Mouse (Mus musculus): ENCODE data around the gene Kif3b. TPM values are rescaled to one million over a fixed set of nuclear protein-coding genes. Genes with fewer than 3 reads are reported as not detected.

Gene Kif3b
- total RNA-seq, 1 experiment from 2014 or later: 13.2 TPM

DNA sequence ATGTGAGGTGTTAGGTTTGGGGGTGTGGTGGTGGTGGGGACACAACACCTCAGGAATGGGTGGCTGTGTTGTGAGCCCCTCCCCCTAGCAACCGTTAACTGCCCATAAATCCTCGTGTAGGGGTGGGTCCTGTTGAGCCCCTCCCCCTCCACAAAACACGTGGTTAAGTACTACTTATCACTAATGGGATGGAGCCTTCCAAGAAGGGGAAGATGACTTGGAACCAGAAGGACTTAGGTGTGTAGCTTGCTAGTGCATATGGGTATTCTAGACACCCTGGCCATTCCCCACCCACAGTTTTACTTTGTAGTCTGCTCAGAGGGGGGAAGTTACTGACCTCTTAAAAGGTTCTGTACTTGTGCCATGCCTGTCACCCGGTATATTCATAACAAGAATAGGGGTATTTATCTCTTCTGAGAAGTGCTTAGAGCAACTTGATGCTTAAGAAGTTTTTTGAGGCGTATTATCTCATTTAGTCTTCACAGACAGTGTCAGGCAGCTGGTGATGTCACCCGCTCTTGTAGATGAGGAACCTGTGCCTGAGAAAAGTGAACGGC is 1.2 kb downstream of the Kif3b start:
- ATAC-seq (replicated peaks; ENCODE audit: low read depth, poor library complexity, severe bottlenecking): peak; percentile 22

GRCm38 (mm10) chr2:153295196-153295595 is 4.0 kb downstream of the Kif3b start:
- no peak for ATAC-seq (replicated peaks; ENCODE audit: low read depth, poor library complexity, severe bottlenecking)

GRCm38 (mm10) chr2:153297771-153298170 is 6.6 kb downstream of the Kif3b start:
- no peak for ATAC-seq (replicated peaks; ENCODE audit: low read depth, poor library complexity, severe bottlenecking)

DNA sequence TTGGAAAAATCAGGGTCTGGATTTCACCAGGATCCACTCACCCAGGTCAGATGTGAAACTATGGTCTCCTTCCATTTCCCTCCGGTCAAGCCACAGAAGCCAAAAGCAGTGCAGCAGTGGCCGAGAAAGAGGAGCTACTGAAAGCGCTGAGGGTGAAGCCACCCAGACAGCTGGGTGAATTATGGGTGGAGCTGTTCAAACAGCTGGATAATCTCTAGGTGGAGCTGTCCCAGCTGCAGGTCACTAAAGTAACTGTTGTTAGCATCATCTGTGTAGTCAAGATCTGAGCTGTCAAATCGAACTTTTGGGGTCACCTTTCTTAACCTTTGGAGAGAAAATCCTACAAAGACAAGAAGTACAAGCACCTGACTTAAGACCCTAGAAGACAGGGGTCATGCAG is 7.2 kb downstream of the Kif3b start:
- ATAC-seq (replicated peaks; ENCODE audit: low read depth, poor library complexity, severe bottlenecking): 0 out of 2 replicates have a peak, but pooled peaks have one; percentile 33

DNA sequence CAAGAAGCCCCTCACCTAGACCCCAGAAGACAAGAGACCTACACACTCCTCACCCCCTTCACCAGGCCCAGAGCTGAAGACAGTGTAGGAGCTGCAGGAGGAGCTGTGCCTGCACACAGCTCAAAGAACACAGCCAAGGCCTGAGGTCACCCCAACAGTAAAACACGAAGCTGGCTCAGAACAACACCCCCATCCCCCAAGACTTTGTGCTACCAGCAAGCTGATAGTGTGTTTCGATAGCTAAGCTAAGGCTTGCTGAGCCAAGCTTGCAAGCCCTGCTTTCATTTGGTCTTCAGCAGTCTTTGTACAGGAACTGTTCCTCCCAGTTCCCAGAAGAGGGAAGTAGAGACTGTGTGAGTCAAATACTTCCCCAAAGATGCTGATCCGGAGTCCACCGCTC is 7.7 kb downstream of the Kif3b start:
- ATAC-seq (replicated peaks; ENCODE audit: low read depth, poor library complexity, severe bottlenecking): peak; percentile 93

DNA sequence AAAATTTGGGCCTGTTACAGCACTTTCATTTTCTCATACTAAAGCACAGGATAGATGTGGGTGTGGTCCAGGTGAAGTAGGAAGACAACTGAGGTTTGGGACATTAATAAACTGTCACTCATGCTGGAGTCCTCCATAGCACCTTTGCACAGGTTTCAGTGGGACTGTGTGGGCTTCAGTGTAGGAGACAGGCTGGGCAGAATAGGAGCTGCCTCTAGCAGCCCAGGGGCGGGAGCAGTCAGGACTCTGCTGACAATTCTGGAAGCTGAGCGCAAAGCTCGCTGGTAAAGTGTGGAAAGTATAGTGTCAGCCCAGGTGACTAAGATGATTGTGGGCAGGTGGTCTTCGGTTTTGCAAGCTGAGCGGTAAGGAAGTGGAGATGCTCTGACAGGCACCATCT is 9.9 kb downstream of the Kif3b start:
- ATAC-seq (replicated peaks; ENCODE audit: low read depth, poor library complexity, severe bottlenecking): no peak

GRCm38 (mm10) chr2:153305240-153305639 is 14.0 kb downstream of the Kif3b start:
- no peak for ATAC-seq (replicated peaks; ENCODE audit: low read depth, poor library complexity, severe bottlenecking)

- no peak for ATAC-seq (replicated peaks; ENCODE audit: low read depth, poor library complexity, severe bottlenecking)
These were observed 17.4 kb downstream of the Kif3b start for GRCm38 (mm10) chr2:153308586-153308985.

GRCm38 (mm10) chr2:153309106-153309505 is 17.9 kb downstream of the Kif3b start:
- no peak for ATAC-seq (replicated peaks; ENCODE audit: low read depth, poor library complexity, severe bottlenecking)

GRCm38 (mm10) chr2:153310228-153310627 is 19.0 kb downstream of the Kif3b start:
- ATAC-seq (replicated peaks; ENCODE audit: low read depth, poor library complexity, severe bottlenecking): no peak

- ATAC-seq (replicated peaks; ENCODE audit: low read depth, poor library complexity, severe bottlenecking): no peak
These were observed 21.7 kb downstream of the Kif3b start for GRCm38 (mm10) chr2:153312884-153313283.

GRCm38 (mm10) chr2:153318408-153318807 is 27.2 kb downstream of the Kif3b start:
- ATAC-seq (replicated peaks; ENCODE audit: low read depth, poor library complexity, severe bottlenecking): no peak

DNA sequence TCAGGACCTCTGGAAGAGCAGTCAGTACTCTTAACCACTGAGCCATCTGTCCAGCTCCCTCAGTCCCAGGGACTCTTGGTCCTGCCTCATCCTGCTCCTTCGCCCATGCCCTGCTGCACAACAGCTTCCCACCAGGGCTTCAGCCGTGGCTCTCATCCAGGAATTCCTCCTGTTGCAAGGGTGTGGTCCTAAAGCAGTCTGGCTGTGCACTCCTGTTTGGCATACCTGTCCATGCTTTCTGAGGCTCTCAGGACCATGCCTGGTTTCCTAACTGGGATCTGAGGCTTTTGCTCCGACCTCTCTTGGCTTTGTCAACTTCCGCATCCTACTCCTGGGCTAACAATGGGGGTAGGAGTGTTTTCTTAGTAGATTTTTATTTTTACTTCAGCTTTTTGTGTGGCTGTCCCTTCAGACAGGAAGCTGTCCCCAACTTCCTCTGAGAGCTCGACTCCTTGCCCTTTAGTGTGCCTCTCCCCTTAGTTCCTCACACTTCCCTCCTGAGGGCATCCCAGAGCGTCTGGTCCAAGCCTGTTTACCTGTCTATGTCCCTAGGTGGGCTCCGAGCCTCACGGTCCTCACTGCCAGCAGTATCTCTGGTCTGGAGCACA is 27.9 kb downstream of the Kif3b start:
- peak; percentile 95 for ATAC-seq (replicated peaks; ENCODE audit: low read depth, poor library complexity, severe bottlenecking)

GRCm38 (mm10) chr2:153325706-153326376 is 34.6 kb downstream of the Kif3b start:
- ATAC-seq (replicated peaks; ENCODE audit: low read depth, poor library complexity, severe bottlenecking): no peak

GRCm38 (mm10) chr2:153332271-153332670 is 41.1 kb downstream of the Kif3b start:
- ATAC-seq (replicated peaks; ENCODE audit: low read depth, poor library complexity, severe bottlenecking): no peak

GRCm38 (mm10) chr2:153332981-153333380 is 41.8 kb downstream of the Kif3b start:
- ATAC-seq (replicated peaks; ENCODE audit: low read depth, poor library complexity, severe bottlenecking): peak; percentile 46; the same call in 1 of the 2 replicates

DNA sequence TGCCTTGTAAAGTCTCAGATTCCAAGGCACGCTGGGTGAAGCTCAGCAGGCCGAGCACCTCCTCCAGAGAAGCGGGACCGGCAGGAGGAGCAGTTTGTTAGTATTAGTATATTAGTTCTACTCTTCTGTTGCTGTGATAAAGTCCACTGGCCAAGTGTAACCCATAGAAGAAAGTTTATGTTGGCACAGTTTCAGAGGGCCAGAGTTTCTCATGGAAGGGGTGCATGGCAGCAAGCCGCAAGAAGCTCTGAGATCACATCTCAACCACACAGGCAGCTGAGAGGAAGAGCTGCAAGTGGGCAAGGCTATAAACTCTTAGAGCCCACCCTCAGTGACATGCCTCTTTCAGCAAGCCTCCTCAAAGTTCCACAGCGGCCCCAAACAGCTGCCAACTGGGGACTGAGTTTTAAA is 42.6 kb downstream of the Kif3b start:
- no peak for ATAC-seq (replicated peaks; ENCODE audit: low read depth, poor library complexity, severe bottlenecking)

DNA sequence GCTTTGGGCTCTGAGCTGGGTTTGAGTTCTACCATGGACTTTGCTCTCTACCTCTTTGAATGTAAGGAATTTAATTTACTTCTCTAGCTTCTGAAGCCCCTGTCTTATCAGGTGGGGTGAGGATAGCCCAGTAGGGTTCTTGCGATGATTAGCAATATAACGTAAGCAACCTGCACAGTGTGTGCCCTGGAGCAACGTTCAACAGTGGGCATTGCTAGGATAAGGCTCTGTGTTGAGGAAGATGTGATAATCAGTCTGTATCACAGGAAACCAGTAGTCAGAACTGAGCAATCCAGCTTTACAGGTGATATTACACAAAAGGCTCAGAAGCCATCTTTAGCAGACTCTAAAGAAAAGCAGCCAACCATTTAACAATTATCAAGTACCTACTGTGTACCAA is 43.1 kb downstream of the Kif3b start:
- ATAC-seq (replicated peaks; ENCODE audit: low read depth, poor library complexity, severe bottlenecking): no peak

GRCm38 (mm10) chr2:153336117-153336516 is 44.9 kb downstream of the Kif3b start:
- ATAC-seq (replicated peaks; ENCODE audit: low read depth, poor library complexity, severe bottlenecking): peak; percentile 80

- ATAC-seq (replicated peaks; ENCODE audit: low read depth, poor library complexity, severe bottlenecking): peak; percentile 40
These were observed 47.4 kb downstream of the Kif3b start for GRCm38 (mm10) chr2:153338361-153339350.
